Mouse (Mus musculus): ENCODE measurements around the gene Aurka.
A peak's percentile ranks its signal among the peaks of the same experiment; 100 is the strongest.

Gene Aurka

DNA sequence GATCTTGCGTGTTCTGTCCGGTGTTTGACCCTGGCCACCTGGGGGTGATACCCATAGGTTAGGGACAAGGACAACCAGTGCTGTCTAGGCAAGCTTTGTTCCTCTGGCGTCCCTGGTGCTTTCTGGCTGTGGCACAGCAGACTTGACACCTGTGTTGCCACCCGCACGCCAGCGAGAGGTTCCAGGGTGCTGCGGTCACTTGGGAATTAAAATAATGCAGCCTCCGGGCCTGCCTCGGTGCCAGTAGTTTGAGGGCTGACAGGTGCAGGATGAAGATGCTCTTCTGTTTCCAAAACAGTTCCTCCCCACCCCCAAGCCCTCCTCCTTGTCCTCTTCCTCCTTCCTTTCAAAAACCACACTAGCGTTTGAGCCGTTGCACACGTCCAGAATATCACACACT is 11.6 kb upstream of the Aurka start:
- no peak for DNase-seq (ENCODE audit: low spot score in 2 of 2)

GRCm38 (mm10) chr2:172381341-172381740 is 11.0 kb upstream of the Aurka start:
- DNase-seq (ENCODE audit: low spot score in 2 of 2): no peak

DNA sequence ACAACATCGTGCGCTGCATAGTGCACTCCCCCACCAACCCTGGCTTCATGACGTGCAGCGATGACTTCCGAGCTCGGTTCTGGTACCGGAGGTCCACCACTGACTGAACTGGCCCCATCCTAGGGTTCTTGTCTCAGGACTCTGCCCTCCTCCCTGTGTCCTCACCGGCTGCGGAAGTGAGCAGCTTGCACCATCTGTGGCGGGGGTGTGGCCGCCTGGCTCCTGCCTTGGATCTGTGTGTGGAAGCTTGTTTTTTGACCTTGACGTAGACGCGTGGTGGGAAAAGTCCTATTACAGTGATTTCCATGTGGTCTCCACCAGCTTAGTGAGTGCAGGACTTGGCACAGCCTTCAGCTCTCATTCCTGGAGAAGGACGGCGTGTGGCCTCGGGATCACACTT is 10.2 kb upstream of the Aurka start:
- no peak for DNase-seq (ENCODE audit: low spot score in 2 of 2)

- DNase-seq (ENCODE audit: low spot score in 2 of 2): peak in 1 of 2 experiments; percentile 64
These were observed 8.0 kb upstream of the Aurka start for GRCm38 (mm10) chr2:172378332-172378731.

- DNase-seq (ENCODE audit: low spot score in 2 of 2): no peak
These were observed 6.7 kb upstream of the Aurka start for GRCm38 (mm10) chr2:172376999-172377515.

- DNase-seq (ENCODE audit: low spot score in 2 of 2): no peak
These were observed 6.2 kb upstream of the Aurka start for GRCm38 (mm10) chr2:172376551-172376950.

DNA sequence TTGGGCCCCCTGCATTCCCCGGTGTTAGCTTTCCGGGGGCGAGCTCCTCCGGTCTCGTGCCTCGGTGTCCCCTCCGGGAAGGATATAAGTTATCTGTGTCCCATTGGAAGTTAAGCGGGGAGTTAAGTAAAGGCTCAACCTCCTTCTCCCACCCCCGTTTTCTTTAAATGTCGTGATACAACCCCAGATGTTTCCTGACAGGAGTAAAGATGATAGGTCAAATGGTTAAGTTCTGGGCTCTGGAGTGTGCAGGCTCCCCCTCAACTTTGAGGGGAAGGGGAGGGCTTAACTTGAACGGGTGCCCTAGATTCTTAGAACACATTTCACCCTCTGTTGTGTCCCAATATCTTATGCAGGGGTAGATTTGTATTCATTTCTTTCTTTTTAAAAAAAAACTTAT is 923 bp upstream of the Aurka start:
- DNase-seq (ENCODE audit: low spot score in 2 of 2): no peak

DNA sequence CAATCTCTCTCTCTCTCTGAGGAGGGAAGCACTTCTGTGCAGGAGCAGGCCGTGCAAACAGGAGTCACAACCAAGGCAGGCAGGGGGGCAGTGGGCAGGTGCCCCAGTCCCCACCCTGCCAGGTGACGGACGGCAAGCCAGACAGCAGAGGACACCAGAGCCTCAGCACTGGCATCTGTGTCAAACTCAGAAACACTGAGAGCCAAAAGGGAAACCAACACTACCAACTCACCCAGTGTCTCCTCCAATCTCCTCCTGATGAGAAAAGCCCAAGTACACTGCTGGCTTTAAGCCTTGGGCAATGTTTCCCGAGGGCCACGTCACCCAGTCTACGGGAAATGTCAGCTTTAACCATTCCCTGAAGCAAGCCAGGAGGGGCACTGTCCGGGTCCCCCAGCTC is 7.2 kb downstream of the Aurka start:
- no peak for DNase-seq (ENCODE audit: low spot score in 2 of 2)

GRCm38 (mm10) chr2:172355833-172356232 is 14.5 kb downstream of the Aurka start:
- no peak for DNase-seq (ENCODE audit: low spot score in 2 of 2)

DNA sequence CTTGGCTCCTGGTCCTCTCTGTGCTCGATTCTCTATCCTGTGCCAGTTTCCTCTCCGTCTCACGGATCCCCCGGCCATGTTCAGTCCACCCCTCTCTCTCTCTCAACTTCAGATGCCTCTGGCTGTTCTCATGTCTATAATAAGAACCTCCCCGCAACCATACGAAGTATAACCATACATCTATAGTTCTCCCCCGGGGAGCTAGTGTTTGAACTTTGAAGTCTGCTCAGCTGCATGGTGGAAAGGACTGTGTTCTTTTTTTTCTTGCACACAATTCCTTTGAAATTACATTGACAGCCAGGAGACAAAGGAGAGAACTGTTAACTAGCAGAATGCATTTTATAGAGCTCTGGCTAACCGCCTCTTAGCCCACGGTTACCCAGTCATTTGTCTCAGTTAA is 15.6 kb downstream of the Aurka start:
- no peak for DNase-seq (ENCODE audit: low spot score in 2 of 2)

GRCm38 (mm10) chr2:172353218-172353617 is 17.1 kb downstream of the Aurka start:
- DNase-seq (ENCODE audit: low spot score in 2 of 2): no peak

- no peak for DNase-seq (ENCODE audit: low spot score in 2 of 2)
These were observed 19.6 kb downstream of the Aurka start for GRCm38 (mm10) chr2:172350773-172351172.

DNA sequence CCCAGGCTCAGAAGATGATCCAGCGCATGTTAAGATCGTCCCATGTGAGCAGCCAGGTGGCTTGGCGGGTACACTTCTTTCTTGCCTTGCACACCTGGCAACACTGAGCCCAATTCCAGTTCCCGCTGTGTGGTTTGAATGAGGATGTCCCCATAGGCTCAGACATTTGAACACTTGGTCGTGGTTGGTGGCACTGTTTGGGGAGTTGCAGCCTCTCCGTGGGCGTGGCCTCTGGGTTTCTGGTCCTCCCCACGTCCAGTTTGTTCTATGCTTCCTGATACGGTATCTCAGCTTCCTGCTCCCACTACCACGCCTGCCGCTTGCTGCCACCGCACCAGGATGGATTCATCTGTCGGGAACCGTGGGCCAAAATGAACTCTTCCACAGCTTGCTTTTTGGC is 20.6 kb downstream of the Aurka start:
- no peak for DNase-seq (ENCODE audit: low spot score in 2 of 2)

DNA sequence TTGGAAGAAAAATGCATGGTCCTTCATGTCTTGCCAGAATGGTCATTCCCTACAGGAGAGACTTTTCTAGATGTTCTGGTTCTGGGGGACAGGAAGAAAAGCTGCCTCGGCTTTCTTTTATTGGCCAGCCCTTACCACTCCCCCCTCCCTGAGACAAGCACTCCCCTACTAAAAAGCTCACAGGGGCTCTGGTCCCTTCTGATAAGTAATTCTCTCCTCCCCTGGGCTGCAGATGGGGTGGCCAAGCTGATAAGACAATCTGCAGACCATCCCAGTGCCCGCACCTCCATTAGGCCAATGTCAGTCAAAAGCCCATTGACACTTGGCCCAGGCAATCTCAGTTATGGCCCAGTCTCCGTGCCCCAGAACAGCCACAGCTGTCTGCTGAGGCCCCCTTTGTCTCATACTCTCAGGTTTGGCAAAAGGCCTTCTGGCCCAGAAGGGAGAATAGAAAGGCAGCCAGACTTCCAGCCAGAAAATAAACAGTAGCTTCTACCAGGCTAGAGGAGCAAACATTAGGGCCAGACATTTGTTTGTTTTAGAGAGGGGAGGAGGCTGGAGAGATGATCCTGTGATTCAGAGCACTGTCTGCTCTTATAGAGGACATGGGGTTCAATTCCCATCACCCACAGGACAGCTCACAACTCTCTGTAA is 21.9 kb downstream of the Aurka start:
- peak; percentile 26 to 29 for DNase-seq (ENCODE audit: low spot score in 2 of 2)

DNA sequence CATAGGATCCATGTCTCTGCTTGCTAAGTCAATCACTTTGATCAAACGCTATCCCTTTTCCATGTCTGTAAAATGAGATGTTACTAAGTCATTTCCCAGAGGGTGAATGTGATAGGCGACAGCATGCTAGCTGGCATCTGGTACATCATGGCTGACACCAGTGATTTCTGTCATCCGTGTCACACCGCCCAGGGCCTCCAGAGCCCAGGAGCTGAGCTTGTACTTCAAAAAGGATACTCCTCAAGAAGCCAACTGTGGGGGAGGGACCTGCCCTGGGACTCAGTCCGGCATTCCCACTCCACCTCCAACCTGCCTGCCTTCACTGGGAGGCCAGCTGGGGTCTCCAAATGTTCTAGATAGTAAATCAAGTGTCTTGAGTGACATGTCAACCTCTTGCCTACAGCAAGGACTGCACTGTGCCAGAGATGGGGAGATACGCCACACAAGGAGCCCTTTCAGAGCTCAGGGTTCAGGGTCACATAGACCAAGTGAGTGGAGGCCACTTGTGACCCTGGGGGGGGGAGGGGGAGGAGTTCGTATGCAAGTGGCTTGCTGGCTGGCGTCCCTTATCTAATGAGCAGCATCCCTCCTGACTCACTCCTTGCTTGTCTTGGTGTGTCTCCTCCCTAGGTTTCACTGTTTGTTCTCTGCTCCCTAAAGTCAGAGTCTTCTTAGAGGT is 23.3 kb downstream of the Aurka start:
- DNase-seq (ENCODE audit: low spot score in 2 of 2): peak in 1 of 2 experiments; percentile 16

DNA sequence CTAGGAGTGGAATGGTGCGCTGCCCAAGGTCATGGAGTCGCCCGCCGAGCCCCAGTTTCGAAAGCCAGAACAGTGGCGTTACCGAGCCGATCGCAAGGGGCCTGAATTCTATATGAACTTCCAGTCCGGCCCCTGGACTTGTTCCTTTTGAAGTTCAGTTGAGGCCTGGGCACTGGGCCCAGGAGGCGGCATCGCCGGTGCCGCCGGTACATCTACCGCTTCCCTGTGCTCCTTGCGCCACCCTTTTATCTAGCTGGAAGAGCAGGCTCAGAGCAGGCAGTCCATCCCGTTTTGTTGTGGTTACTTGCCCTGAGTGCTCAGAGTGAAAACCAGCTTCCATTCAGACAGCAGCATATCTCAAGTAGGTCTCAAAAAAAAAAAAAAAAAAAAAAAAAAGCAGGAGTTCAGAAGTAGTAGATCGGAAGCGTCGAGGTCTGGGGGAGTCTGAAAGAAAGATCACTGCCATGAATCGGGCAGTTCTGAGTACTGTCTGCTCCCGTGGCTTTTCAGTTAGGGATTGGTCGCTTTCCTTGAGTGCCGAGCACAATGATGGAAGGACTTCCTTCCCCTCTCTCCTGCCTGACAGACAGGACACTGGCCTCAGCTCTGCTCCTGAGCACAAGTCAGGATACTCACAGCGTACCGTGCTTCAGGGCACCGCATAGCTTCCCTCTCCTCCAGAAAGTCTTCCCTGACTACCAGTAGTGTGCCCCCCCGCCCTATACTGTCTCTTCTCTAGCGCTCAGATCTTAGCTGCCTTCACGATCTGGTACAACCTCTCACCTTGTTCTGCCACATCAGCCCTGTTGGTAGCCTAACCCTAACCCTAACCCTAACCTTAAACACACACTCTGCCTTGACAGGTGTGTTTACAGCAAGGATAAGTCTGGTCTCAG is 24.1 kb downstream of the Aurka start:
- DNase-seq (ENCODE audit: low spot score in 2 of 2): no peak

DNA sequence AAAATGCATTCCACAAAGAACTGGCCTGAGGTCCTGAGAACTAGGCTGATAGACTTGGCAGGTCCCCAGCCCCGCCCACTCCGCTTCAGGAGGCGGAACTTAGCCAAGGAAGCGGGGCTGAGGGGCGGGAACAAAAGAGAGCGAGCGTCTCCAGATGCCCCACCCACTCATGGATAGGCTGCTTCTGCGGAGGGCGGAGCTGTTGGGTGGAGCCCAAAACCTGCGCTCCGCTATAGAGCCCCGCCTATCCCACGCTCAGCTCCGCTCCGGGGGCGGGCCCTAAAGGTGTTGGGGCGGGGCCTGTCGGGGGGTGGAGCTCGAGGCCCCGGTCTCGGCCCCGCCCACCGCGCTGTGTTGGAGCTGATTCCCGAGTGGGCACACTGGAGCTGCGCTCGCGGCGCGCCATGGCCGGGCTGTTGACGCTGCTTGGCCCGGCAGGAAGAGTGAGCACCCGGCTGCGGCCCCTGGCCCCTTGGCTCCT is 25.0 kb downstream of the Aurka start, which contains the start of gene Fam210b:
Gene Fam210b (plus strand): TSS at position 308 of the 481 bp plus-strand sequence.
- DNase-seq (ENCODE audit: low spot score in 2 of 2): peak; percentile 92 to 94

DNA sequence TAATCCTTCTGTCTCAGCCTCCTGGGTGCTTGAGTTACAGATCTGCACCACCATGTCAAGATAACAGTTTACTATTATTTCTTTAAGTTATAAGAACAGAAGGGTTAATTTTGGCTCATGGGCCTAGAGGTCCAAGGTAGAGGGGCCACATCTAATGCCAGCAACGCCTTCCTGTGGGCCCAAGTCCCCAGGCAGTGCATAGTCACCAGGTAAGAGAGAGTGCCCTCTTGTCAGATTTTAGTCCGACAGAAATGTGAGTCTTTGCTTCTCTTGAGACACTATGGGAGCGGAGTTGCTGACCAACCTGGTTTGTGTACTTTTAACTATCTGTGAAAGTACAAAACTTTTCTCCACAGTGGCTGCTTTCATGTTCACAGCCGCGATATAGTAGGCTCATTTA is 25.7 kb downstream of the Aurka start:
- no peak for DNase-seq (ENCODE audit: low spot score in 2 of 2)

DNA sequence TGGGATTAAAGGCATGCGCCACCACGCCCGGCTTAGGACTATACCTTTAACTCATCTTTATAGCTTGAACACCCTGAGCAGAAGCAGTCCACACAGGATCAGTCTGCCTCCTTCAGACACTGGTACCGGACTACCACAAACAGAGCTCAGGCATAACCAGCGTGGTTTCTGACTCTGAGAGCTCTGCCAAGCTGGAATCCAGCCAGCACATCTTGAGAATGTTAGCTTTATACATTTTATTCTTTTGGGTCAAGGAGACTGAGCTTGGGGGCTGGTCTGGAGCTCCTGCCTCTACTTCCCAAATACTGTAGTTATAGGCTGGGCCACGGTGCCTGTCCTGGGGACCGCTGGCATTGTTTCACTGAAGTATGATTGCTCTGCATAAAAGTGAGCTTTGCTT is 26.6 kb downstream of the Aurka start:
- no peak for DNase-seq (ENCODE audit: low spot score in 2 of 2)

GRCm38 (mm10) chr2:172341606-172342005 is 28.7 kb downstream of the Aurka start:
- no peak for DNase-seq (ENCODE audit: low spot score in 2 of 2)

GRCm38 (mm10) chr2:172340936-172341335 is 29.4 kb downstream of the Aurka start:
- no peak for DNase-seq (ENCODE audit: low spot score in 2 of 2)

All from spleen, postnatal 14 days (tissue).